Mouse (Mus musculus) stomach, embryonic 16.5 days (tissue): ENCODE measurements around the gene Got2. TPM values are rescaled to one million over a fixed set of nuclear protein-coding genes. Genes with fewer than 3 reads are reported as not detected.
"Not testable (repeated sequence)": the region's sequence is repeated elsewhere in the genome, so short reads cannot be mapped to it uniquely, and the experiment has no call there.

ENCODE experiments used
- ATAC-seq: fragments of 200-750 bp; cut with Nextera tagmentation; 2 replicates; pipeline ENCODE4 v1.8.0; 2017; ENCODE audit warnings: moderate number of reproducible peaks, moderate TSS enrichment; ENCODE audit not compliant: insufficient read depth, low FRiP score
- H3K27ac ChIP-seq: fragments of 300-500 bp; sonication (generic); 2 replicates; pipeline ENCODE4 v1.5.1; 2014; ENCODE audit warnings: low read length
- H3K27me3 ChIP-seq: fragments of 300-500 bp; sonication (generic); 2 replicates; pipeline ENCODE4 v1.6.1; 2014; ENCODE audit warnings: low read length, control low read depth, mixed read lengths; ENCODE audit not compliant: control insufficient read depth, insufficient read depth
- H3K36me3 ChIP-seq: fragments of 300-500 bp; sonication (generic); 2 replicates; pipeline ENCODE4 v1.6.1; 2014; ENCODE audit warnings: low read length; ENCODE audit not compliant: control insufficient read depth, insufficient read depth
- H3K4me1 ChIP-seq: fragments of 300-500 bp; sonication (generic); 2 replicates; pipeline ENCODE4 v1.6.1; 2014; ENCODE audit warnings: low read length, control low read depth, mixed read lengths; ENCODE audit not compliant: control insufficient read depth, insufficient read depth
- H3K4me2 ChIP-seq: fragments of 300-500 bp; sonication (generic); 2 replicates; pipeline ENCODE4 v1.6.1; 2014; ENCODE audit warnings: low read depth, low read length, mixed read lengths
- H3K4me3 ChIP-seq: fragments of 300-500 bp; sonication (generic); replicated peaks from 2 replicates; pipeline ENCODE4 v1.5.1; 2014; ENCODE audit warnings: mild to moderate bottlenecking, low read length
- H3K9ac ChIP-seq: fragments of 300-500 bp; sonication (generic); 2 replicates; pipeline ENCODE4 v1.6.1; 2014; ENCODE audit warnings: low read length
- H3K9me3 ChIP-seq: fragments of 300-500 bp; sonication (generic); replicated peaks from 2 replicates; pipeline ENCODE4 v1.6.1; 2016; ENCODE audit warnings: low read length, control low read depth; ENCODE audit not compliant: control insufficient read depth
- WGBS: fragments of 180-500 bp; shearing (Covaris S2); extraction: QIAGEN DNeasy Blood & Tissue Kit; methylation state at CpG from one replicate; pipeline ENCODE4 v1.1.7; 2014; 5-methylcytosine and 5-hydroxymethylcytosine counted together
- polyA plus RNA-seq: library from polyadenylated mRNA; unstranded; fragments of >200 nt; fragmentation: Nextera tagmentation; extraction: Ambion mirVana; gene quantifications from 2 replicates; pipeline ENCODE4 v1.2.1, GENCODE M21; 2015

Gene Got2
- polyA plus RNA-seq, 1 experiment from 2014 or later = 186 TPM

DNA sequence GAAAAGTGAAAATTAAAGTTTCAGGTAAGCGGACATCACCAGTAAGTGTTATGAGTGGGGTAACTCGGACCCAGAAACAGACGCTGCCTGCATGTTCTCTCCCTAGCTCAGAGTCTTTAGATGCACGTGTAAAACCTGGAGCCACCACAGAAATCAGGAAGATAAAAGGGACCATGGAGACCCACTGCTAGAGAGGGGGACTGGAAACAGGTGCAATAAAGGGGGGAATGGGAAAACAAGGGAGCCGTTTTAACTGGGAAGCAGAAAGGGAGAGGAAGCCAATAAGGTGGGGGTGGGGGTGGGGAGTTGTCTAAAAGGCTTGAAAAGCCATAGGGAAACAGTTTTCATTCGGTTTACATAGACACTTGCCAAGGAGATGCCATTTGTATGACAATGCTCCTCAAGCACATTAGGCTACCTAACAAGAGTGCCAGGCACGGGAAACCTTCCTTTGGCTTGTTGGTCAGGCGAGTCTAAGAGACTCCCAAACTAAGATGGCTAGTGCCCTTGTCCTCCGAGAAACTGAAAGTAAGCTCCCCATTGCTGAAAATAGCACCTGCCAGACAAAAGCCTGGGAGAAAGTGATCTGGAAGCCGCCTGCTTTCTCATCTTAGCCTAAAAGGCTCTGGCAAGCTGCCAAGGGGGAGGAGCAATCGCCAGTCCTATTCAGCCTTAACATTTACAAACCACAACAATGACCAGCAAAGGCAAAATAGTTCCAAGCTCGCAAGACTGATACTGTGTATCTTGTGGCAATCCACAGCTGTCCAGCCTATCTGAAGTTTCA lies 10.0 kb downstream of the Got2 start:
- no peak for ATAC-seq

DNA sequence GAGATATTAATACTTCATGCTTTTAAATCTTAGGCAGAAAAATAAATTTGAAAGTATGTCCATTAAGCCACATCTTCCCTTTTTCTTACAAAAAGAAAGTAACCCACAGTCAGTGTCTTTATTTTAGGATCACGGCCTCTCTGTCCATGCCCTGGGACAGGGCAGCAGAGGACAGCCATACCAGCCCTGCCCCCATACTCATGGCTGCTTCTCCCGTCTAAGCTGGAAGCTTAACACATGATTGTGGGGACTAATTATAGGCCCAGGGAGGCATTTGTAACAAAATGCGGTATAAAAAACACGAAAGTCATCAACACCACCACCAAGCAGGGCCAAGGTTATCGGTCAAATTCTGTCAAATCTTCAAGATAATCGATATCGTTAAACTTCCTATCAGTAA lies 13.1 kb downstream of the Got2 start:
- Histone ChIP-seq H3K4me3 (no peak overlapping the region), H3K9ac (no peak overlapping the region), H3K27ac (no peak overlapping the region), H3K36me3 (peaks cover 12% of the 10 kb centered on the region), H3K4me1 (0 out of 2 replicates have a peak, but pooled peaks cover 9% of the 10 kb centered on the region), H3K4me2 (no peak overlapping the region), H3K9me3 (no peaks in the 10 kb centered on the region), H3K27me3 (no peaks in the 10 kb centered on the region)
- WGBS = 93% methylated on average over 7 of the region's 7 CpGs
- ATAC-seq = no peak

More for the DNA sequence above, 10.0 kb downstream of the Got2 start:
- Histone ChIP-seq H3K9me3 (no peaks in the 10 kb centered on the region), H3K4me1 (0 out of 2 replicates have a peak, but pooled peaks cover 9% of the 10 kb centered on the region), H3K4me2 (peak overlapping the region; percentile 40), H3K27me3 (no peaks in the 10 kb centered on the region), H3K4me3 (0 out of 2 replicates have a peak overlapping the region, but pooled peaks have one; percentile 11), H3K36me3 (peaks cover 9% of the 10 kb centered on the region), H3K27ac (no peak overlapping the region), H3K9ac (no peak overlapping the region)
- WGBS = 50% methylated on average over 12 of the region's 12 CpGs

- H3K36me3 ChIP-seq = peaks cover 24% of the 10 kb centered on the region
- WGBS = 91% methylated on average over 16 of the region's 16 CpGs
- H3K27me3 ChIP-seq = no peaks in the 10 kb centered on the region
- no peaks in the 10 kb centered on the region for H3K9me3 ChIP-seq
- no peak overlapping the region for H3K4me3 ChIP-seq
- no peak overlapping the region for H3K4me2 ChIP-seq
- H3K27ac ChIP-seq = no peak overlapping the region
- no peak overlapping the region for H3K9ac ChIP-seq
- H3K4me1 ChIP-seq = no peaks in the 10 kb centered on the region
- no peak for ATAC-seq
Observed at GRCm38 (mm10) chr8:95871690-95872089, 16.7 kb downstream of the Got2 start.

DNA sequence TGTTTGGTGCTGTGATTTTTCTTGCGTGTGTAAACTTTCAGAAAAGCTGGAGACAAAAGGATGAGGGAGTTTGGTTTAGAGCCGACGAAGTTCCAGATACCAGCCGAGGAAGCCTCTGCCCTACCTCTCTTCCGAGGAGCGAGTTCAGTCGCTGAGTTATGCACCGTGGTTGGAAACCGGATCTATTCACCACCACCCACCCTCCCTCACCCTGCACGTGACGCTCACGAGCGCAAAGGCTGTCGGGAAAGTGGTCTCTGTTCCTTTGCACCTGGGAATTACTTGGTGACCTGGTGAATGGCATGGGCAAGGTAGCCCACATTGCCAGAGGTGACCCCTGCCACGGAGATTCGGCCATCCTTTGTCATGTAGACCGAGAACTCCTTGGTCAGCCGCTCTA lies 23.5 kb downstream of the Got2 start:
- not testable (repeated sequence) for H3K4me2 ChIP-seq, ATAC-seq, H3K4me3 ChIP-seq, H3K27me3 ChIP-seq, H3K9me3 ChIP-seq, H3K9ac ChIP-seq, H3K27ac ChIP-seq, H3K4me1 ChIP-seq
- H3K36me3 ChIP-seq = peaks cover 16% of the 10 kb centered on the region
- 94% methylated on average over 17 of the region's 18 CpGs for WGBS

DNA sequence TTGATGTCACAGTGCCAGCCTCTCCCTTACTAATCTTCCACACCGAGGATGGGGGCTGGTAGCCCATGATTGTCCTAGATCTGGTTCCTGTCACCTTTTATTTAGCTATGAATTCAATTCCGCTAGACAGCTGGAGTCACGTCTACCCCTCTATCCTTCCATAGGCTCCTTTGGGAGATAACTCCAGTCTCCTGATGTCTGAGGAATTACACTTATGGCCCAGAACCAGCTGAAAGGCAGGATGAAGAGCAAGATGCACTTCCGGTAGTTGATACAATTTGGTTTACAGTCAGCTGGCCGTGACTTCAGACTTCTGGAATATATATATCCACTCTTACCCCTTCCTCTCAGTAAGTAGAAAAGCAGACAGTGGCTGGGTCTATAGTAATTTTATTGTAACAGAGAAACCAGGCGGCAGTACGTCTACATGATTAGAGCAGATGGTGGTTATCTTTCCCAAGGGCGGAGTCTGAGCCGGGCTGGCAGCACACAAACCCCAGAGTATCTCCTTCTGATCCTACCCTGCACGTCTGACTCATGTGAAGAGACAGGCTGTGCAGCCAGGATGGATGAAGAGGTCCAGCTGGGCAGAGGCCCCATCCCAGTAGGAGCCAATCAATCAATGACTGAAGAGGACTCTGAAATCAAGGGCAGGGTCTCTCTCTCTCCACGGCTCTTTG lies 24.4 kb downstream of the Got2 start:
- ATAC-seq = peak; percentile 25; the same call in 1 of the 2 replicates
- H3K4me3 ChIP-seq, H3K9me3 ChIP-seq, H3K9ac ChIP-seq, H3K27me3 ChIP-seq, H3K4me2 ChIP-seq, H3K4me1 ChIP-seq: not testable (repeated sequence)
- 68% methylated on average over 10 of the region's 11 CpGs for WGBS
- H3K36me3 ChIP-seq = peaks cover 16% of the 10 kb centered on the region
- peak overlapping the region; percentile 7; the same call in 1 of the 2 replicates for H3K27ac ChIP-seq

DNA sequence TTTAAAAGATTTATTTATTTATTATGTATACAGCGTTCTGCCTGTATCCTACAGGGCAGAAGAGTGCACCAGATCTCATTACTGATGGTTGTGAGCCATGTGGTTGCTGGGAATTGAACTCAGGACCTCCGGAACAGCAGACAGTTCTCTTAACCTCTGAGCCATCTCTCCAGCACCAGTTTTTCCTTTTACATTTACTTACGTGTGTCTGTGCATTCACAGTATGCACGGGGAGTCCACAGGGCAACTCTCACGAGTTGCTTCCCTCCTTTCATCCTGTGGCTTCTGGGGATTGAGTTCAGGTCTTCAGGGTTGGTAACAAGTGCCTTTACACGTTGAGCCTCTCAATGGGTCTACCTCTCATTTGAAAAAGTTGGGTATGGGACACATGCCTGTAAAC lies 34.2 kb downstream of the Got2 start:
- H3K4me3 ChIP-seq = no peak overlapping the region
- H3K9me3 ChIP-seq = no peaks in the 10 kb centered on the region
- no peaks in the 10 kb centered on the region for H3K36me3 ChIP-seq
- ATAC-seq = no peak
- H3K4me2 ChIP-seq = no peak overlapping the region
- H3K27ac ChIP-seq = no peak overlapping the region
- peaks cover 8% of the 10 kb centered on the region for H3K4me1 ChIP-seq
- H3K9ac ChIP-seq = no peak overlapping the region
- 83% methylated on average over 6 of the region's 6 CpGs for WGBS
- no peaks in the 10 kb centered on the region for H3K27me3 ChIP-seq

DNA sequence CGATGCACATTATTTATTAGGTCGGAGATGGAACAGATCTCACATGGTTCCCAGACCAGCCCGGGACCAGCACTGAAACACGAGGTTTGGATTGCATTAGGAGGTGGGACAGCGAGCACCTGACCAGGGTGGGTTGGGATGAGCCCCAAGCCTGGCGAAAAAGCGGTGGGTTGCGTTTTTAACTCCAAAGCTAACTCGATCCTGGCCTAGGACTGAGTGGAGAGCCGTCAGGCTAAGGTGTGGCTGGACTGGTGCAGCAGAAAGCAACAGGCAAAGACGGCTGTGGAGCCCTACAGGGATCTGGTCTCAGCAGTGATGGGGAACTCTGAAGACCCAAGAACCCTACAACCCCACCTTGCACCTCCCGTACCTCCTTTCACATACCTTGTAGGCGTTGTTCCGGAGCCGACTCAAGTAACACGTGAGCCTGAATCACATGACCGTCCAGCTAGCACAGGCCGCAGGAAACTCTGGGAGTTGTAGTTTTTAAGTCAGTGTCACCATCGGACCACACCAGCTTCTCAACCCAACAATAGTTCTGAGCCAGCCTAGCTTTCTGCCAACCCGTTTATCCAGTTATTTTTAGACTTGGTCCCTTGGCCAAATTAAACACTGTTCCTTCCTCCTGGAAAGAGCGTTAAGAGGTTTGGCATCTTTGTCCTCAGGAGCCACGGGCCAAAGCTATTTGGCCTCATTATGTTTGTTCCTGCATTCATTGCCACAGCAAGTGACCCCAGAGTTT lies 35.1 kb downstream of the Got2 start, which contains the start of gene Slc38a7:
Slc38a7 (minus strand) TSS at position 438 of the 742 bp plus-strand sequence.
- ATAC-seq = peak; percentile 94
- 14% methylated on average over 22 of the region's 22 CpGs for WGBS
- no peak within 1 kb of the TSS for H3K27ac ChIP-seq

GRCm38 (mm10) chr8:95852290-95852689 lies 36.1 kb downstream of the Got2 start:
- Histone ChIP-seq H3K9ac (no peak overlapping the region; the same call in 1 of the 2 replicates), H3K9me3 (no peaks in the 10 kb centered on the region), H3K4me1 (peaks cover 8% of the 10 kb centered on the region), H3K4me2 (peak overlapping the region; percentile 61), H3K36me3 (no peaks in the 10 kb centered on the region), H3K4me3 (peak overlapping the region; percentile 53), H3K27ac (no peak overlapping the region), H3K27me3 (no peaks in the 10 kb centered on the region)
- 58% methylated on average over 4 of the region's 4 CpGs for WGBS
- peak; percentile 22; the same call in 1 of the 2 replicates for ATAC-seq

More for the DNA sequence above, 35.1 kb downstream of the Got2 start, which contains the start of gene Slc38a7:
- Histone ChIP-seq H3K36me3 (no peaks in the 10 kb centered on the region), H3K4me2 (peak within 1 kb of the TSS; percentile 61), H3K9ac (peak within 1 kb of the TSS; percentile 69), H3K4me1 (peaks cover 8% of the 10 kb centered on the region), H3K4me3 (peak within 1 kb of the TSS; percentile 53), H3K27me3 (no peaks in the 10 kb centered on the region), H3K9me3 (no peaks in the 10 kb centered on the region)
